Mouse (Mus musculus) cerebellum, adult 18-20 months (tissue): ENCODE results near the gene Drc7.
"Not testable (repeated sequence)": the region's sequence is repeated elsewhere in the genome, so short reads cannot be mapped to it uniquely, and the experiment has no call there.

Experiments
- DNase-seq, 2 experiments: peaks; one replicate each; pipeline ENCODE4 v3.0.0; 2021

The Drc7 gene

DNA sequence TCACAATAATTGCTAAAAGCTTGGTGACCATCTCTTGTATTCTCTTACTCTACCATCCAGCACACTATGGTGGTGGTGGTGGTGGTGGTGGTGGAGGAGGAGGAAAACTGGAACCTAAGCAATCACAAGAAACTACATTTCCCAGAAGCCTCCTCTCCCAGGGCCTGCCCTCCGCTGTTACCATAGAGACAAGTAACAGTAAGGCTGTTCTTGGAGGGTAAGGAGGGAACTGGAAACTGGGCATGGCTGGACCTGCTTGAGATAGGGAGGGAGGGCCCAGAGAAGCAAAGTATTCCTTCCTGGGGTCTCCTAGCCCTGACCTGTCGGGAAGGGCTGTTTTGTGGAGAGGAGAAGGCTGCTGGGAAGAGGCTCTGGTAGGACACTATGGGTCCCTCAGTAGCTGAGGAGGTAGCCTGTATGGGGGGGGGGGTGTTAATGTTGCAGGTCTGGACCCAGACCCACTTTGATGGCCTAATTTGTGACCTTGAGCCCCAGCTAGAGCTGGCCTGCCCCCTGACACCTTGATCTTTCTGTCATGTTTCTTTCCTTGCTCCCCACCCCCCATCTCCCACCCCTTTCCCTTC lies at the start of gene Drc7:
Gene Drc7, plus strand, starts transcription at position 177 of the 584 bp plus-strand sequence.
- no peak for DNase-seq

DNA sequence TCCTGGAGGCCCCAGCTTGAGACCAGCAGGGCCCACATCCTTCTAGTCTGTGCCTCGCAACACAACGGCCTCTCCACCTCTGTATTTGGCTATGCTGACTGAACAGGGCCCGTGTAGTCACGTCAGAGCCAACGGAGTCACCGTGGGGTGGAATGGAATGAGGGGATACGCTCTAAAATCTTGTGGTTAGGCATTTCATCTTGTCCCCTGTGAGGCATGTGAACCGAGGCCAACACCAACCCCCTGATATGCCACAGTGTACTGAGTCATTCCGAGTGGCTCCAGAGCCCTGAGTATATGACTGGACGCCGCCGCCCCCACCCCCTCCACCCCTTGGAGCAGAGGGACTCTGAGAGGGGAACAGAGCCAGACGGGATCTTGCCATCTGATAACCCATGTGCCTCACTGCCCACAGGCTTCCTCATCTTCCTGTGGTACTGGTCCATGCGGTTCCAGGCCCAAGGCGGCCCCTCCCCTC lies 42.4 kb upstream of the Drc7 start:
- no peak for DNase-seq

DNA sequence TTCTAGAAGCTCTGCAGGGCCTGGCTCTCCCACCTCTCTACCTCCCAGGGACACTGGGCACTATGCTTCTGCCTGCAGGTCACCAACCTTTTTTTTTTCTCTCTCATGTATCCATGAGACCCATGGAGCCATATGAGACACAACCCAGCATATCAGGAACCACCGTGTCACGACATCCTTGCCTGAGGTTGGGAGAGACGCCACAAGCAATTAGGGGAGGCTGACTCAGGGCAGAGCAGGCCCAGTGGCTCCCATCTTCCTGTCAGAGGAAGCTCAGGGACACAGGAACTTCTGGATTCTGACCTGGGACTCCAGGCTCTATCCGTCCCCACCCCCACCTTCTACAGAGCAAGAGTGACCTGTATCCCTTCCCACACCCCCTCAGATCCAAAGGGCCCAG lies 39.0 kb upstream of the Drc7 start:
- DNase-seq, result no peak

DNA sequence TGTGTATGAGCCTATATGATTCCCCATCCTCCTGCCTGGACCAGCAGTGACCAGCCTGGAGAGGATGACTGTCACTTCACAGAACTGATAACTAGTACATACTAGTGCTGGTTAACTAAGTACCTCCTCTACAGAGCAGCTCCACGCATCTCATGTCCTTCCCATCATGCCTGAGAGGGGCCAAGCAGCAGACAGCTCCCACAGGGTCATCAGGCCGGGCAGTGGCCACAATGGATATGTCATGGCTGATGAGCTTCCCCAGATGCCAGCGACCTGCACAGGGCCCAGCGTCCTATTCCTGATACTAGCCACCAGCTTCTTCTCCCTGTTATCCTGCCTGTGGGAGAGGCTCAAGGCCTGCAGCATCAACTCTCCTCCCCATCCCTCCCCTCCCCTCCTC lies 38.2 kb upstream of the Drc7 start:
- DNase-seq, result no peak

DNA sequence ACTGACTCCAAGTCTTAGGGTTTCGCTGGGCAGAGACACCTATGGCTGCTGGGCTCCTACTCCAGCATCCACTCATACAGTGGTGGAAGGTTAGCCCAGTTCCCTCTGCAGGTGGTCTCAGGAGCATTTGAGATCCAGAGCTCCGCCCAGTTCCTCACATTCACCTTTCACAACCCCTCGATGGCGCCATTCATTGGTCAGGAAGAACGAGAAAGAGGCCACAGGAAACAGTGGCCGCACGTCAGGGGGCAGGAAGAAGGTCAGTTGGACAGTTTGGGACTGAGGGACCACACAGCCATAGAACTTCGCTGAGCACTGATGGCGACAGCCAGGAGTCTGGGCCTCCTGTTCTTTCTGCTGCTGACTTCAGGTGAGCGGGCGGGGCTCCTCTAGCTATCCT lies 37.5 kb upstream of the Drc7 start, which contains the start of gene Adgrg3:
Gene Adgrg3, plus strand, starts transcription at position 242 of the 400 bp plus-strand sequence.
- no peak for DNase-seq

DNA sequence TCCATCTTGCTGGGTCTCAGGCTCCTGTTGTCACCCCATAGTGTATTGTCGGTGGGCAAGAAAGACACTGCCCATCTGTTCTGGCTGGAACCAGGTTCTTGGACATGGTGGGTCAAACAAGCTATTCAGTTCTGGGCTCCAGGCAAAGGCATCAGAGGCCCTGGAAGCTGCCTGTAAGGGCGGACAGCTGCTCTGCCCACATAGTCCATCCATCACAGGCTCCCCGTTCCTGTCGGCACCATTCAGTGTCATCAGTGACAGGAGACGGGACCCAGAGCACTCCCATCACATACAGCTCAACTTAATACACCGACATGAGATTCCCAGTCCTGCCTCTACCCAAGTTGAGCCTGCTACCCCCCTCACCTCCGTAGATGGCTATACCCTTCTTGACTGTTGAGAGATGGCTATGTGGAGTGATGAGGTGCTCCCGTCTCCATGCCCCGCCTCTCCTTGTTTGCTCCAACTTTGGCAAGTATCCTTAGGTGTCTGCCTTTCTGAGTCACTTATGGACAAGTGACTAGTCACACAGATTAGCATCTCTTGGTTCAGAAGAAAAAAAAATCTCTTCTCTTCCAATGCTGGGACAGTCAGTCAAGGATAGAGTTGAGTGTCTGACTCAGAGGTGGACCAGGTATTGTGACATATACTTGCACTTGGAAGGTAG lies 36.8 kb upstream of the Drc7 start:
- no peak for DNase-seq

DNA sequence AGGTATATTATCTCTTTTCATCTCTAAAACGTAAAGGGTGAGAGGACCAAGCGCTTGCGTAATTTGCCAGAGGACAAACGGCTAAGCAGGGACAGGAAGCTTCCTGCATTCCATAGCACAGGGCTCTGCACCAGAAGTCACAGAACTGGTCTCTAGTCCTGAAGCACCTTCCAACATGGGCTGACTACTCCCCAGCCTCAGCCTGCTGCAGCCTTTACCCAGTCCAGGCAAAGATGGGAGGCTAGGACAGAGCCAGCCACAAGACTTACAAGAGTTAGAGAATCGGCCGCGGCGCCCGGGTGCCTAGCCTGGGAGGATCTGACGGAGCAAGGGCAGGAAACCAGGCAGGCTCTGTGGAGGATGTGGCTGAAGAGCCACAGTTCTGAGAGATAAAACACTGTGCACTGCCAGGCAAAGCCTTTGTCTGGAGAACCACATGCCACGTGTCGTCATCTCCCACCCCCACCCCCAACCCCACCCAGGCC lies 34.6 kb upstream of the Drc7 start:
- DNase-seq, result no peak

DNA sequence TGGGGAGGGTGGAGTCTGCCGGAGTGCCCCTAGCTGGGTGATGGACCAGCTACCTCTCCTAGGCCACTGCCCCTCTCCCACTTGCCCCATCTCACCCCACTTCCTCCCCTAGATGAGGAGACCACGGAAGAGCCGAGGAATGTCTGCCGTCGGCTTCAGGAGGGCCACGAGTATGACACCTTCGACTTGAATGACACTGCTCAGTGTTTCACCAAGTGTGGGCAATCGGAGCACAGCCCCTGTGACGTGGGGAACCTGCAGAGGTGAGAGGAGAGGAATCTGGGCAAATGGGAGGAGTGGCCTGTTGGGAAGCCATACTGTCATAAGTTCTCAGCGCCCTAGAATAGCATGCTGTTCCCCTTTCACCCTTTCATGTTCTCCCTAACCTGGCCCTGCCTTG lies 34.1 kb upstream of the Drc7 start:
- DNase-seq, result no peak

DNA sequence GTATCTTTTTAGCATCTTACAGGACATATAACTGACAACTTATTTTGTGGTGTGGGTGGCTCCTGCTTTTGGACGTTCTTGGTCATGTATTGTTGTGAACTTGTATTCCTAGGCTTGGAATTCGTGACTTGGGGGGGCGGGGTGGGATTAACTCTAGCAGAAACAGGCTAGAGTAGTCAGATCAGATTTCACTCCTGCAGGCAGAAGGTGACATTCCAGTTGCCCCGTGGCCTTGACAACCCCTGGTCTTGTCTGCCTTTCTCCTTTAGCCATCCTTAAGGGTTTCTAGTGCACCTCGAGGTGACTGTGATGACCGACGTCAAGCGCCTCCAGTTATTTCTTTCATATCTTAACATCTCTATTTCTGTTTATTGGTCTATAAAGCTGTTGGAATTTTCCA lies 31.7 kb upstream of the Drc7 start:
- no peak for DNase-seq

DNA sequence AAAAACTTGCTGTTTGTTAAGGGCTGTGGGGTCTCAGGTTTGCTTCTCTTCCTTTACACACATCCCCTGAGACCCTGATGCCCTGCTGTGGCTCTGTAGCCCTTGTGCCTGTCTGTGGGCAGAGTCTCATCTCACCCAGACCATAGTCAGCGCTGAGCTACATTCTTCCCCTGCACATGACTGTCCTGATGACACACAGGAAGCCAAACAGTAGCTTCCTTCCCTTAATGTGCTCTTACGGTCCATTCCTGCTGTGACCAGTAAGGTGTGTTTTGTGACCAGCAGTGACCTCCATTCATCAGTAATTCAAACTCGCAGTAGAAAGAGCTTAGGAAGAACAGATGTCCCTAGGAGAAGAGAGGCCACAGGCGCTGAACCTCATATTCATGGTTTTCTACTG lies 30.5 kb upstream of the Drc7 start:
- DNase-seq, result no peak

DNA sequence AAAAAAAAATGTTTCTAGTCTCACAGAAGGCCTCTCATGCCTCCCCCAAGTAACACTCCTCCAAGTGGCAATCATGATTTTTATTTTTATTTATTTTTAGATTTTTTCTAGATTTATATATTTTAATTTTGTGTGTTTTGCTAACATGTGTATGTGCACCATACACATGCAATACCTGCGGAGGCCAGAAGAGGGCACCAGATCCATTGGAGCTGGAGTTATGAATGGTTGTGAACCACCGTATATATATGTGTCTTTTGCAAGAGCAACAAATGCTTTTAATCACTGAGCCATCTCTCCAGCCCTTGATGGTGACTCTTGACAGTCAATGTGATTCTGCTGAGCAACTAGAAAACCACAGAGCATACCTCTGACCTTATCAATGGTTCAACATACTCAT lies 29.5 kb upstream of the Drc7 start:
- DNase-seq, result no peak

DNA sequence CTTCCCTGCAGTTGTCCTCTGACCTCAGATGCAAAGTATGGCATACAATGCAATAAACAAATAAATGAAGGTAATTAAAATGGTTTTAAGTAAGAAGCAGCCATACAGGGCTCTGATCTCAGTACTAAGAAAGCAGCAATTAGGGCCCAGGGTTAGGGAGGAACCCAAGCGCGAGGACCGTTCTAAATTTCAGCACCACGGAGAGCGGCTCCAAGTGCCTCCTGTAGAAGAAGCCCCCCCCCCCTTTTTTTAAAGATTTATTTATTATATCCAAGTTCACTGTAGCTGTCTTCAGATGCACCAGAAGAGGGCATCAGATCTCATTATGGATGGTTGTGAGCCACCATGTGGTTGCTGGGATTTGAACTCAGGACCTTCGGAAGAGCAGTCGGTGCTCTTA lies 26.5 kb upstream of the Drc7 start:
- not testable (repeated sequence) for DNase-seq

DNA sequence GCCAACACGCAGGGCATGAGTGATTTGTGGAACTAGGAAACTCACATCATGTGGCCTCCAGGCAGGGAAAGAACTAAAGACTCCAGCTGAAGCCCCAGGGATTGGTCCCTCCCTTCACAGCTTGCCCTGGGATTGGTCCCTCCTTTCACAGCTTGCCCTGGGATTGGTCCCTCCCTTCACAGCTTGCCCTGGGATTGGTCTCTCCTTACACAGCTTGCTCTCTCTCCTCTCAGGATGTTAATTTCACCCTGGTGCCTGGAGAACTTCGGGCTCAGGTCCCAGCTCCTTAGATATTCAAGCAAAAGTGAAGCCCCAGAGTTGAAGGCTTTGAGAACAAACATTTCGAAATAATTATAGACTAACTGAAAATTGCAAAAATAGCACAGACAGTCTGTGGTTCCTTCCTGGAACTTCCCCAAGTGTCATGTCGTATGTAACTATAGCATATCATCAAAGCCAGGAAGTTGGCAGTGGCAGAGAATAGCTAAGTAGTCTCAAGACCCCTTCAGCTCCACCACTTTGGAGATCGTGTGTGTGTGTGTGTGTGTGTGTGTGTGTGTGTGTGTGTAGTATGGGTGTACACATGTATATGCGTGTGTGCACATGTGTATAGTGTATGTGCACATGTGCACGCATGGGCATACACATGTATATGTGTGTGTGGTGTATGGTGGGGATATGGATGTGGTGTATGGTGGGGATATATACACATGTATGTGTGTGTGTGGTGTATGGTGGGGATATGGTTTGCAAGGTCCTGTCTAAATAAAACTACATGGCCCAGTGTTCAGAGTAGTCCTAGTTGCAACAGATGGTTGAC lies 17.6 kb upstream of the Drc7 start:
- no peak for DNase-seq

DNA sequence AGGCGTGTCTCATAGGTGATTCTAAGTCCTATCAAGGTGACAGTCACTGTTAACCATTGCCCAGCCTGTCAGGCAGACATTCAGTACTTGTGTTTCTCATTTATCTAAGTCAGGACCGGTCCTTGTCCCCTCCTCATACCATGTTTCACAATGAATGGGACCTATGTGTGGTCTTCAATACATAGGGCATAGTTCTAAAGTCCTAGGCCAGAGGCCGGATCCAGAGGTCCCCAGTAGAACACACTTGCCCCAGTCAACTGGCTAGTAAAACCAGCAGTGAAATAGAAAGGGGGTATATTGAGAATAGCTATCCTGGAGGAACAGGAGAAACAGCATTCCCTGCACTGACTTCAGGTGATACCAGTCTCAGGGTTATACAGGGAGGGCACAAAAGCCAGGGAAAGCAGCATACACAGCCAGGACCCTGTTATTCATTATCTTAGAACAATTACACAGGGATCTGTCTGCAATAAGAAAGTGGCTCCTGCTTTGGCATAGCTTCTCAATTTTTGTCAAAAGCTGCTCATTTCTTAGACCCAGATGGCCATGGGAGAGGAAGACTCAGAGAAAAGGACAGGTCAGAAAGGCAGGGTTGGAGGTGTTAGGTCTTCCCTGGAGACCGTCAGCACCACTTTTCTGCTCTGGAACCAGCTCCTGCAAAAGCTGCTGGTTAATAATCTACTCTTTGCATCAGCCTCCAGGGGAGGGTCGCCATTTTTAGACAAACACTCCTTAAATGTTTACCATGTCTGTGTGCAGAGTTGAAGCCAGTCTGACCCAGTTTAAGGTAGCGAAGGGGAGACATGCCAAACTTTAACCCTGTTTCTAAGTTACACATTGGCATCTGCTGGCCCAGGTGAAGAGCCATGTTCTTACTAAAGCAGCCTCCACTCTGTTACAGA lies 12.8 kb upstream of the Drc7 start:
- DNase-seq, result no peak

DNA sequence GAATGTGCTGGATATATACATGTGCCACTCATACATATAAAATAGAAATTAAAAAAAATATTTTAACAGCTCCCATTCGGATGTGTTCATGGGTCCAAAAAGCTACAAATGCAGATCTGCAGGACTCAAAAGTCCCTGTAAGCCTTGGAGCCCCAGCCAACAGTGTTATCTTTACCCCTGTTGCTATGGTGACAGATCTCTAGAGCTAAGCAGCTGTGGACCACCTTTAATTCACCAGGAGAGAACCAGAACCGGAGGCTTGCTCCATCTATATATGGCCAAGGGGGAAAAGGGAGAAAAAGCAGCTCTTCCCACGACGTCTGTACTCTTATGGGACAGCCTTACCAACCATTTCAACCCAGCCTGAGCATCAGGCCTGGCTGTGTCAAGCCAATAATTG lies 10.1 kb upstream of the Drc7 start:
- DNase-seq, result no peak

DNA sequence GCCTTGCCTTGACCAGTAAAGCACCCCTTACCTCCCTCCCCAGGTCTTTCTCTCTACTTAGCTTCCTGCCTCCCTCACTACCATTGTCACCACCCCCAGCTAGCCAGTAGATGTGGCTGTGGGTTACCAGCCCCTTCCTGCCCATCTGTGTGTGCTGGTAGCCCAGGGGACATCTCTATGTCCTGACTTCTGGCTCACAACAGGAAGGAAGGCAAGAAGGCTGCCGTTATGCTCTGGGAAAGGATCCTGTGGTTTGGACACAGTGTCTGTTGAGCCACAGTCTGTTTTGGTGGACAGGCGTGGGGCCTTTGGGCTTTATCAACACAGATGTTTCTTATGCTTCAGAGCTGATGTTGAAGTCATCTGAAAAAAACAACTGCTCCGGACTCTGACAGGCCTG lies 7.9 kb upstream of the Drc7 start:
- DNase-seq, result no peak

DNA sequence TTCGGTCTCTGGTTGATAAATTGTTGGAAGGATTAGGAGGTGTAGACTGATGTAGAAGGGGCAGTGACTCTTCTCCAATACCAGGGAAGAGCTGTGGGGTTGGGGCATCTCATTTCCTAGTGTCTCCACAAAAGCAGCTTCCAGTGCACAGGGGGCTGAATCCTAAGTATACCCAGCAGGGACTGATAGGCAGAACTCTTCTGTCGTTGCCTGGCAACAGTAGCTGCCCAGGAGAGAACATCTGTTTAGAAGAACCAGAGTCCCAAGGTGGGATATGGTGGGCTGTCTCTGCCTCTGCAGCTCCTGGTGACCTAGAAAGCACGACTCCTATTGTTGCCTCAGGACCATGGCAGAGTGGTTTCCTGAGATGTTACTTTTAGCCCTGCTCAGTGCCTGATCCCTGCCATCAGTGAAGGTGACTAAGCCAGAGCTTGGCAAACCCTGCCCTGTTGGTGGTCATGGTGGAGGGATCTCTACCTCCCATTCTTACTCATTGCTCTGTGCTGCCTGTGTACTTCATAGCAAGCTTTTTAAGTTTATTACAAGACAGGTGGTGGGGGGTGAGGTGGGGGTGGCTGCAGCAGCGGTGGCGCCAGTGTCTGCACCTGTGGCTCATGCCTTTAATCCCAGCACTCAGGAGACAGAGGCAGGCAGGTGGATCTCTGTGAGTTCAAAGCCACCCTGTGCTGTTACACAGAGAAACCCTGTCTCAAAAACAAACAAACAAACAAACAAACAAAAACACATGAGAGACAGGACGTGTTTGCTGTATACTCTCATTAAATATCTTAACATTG lies 6.8 kb upstream of the Drc7 start:
- DNase-seq, result no peak

DNA sequence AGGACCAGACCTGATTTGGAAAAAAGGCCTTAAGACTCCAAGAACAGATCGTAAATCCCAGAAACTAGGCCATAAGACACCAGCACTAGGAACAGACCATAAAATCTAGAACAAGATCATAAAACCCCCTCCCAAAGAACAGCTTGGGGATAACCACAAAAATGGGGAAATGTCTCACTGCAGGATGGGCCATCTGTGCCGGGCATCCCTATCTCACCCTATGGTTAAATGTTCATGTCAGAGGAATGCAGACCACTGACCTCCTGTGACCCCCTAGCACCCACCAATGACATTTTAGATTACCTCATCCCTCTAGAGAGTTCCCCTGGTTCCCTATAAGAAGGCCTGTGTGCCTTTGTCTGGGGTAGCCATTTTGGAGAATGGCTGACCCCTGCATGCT lies 5.3 kb upstream of the Drc7 start:
- no peak for DNase-seq

DNA sequence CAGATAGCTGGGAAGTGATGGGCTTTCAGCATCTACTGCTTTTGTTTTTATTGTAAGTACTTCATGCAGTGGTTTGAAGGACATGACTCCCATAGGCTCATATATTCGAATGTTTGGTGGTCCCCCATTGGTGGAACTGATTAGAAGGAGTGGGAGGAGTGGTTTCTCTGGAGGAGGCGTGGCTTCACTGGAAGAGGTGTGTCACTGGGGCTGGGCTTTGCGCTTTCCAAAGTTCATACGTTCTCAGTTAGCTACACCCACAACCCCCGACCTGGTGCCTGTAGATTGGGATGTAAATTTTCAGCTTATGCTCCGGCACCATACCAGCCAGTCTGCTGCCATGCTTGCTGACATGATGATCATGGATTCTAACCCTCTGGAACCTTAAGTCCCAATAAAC lies 465 bp upstream of the Drc7 start:
- DNase-seq, result no peak

DNA sequence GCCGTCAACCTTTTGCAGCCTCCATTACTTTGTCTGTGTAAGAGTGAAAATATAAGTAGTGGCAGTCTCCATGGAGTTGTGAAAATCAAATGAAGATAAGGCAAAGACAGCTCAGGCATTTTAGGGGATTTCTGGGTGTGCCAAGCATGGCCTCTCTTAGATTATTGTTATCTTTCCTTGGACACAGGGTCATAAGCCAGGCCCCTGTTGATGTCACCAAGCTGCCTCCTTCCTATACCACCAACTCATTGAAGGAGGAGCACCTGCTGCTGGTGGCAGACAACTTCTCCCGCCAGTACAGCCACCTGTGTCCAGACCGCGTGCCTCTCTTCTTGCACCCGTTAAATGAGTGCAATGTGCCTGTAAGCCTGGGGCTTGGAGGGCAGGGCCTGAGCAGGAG lies 1.5 kb downstream of the Drc7 start:
- no peak for DNase-seq

DNA sequence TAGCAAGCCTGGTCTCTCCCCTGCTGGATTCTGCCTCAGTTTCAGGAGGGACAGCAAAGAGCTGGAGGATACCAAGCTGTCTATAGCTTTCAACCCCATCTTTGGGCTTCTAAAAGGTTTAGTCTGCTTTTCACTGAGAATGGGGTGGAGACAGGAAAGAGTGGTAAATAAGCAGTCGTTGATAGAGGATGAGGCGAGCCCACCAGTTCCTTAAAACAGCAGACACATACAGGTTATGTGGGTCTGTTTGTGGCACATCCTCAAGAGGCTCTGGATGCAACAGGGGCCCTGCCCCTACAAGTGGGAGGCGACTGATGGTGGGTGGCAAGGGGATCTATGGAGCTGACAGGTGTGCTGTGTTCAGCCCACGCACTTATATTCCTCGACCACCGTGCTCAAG lies 3.8 kb downstream of the Drc7 start:
- DNase-seq, result no peak
